Mouse (Mus musculus): ENCODE results near the gene Abca1.

DNA sequence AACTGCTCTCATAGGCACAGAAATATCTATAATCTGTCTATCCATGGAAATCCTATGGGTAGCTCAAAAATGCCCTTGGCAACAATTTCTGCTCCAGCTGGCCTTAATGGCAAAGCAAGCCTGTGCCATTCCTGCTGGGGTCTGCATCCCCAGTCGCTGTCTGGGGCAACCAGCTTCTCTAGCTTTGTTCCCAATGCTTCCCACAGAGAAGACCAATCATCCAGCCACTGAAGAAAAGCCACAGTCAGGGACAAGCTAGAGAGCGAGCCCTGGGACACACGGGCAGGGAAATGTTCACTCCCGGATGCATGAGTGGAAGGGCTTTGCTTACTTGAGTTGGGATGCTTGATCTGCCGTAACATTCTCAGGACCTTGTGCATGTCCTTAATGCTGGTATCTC lies 32.4 kb downstream of the Abca1 start:
- no peak for TF ChIP-seq CTCF (IDR thresholded peaks at IDR 0.05; ENCODE audit: extremely low read depth, insufficient read depth, low read length)
- no peak for TF ChIP-seq POLR2A (IDR thresholded peaks at IDR 0.05; ENCODE audit: extremely low read depth, insufficient read depth, low read length)

All from cortical plate, adult 2 months (tissue).